ENCODE assay signal across 25 mouse cellular contexts in genomic region chr9:69340421-69340820, GRCm38 (mm10).
"Had no signal": no experiment of that assay in that cellular context is flagged by ENCODE, and none has a peak within 500 bp of the region (broad histone marks: within the 10 kb centered on the region; RNA-seq: fewer than 3 reads in every experiment).

No protein-coding gene starts in this region.

- ATAC-seq: hindbrain, postnatal 0 days; intestine, embryonic 16.5 days; liver, embryonic 12.5 days had no signal

- H3K4me3 ChIP-seq: heart, adult 2 months; heart, embryonic 13.5 days; heart, embryonic 15.5 days; hindbrain, embryonic 13.5 days; hindbrain, embryonic 15.5 days; kidney, embryonic 15.5 days; left cerebral cortex, adult 2 months; limb, embryonic 10.5 days; limb, embryonic 12.5 days; liver, embryonic 12.5 days had no signal

- DNase-seq: gastrocnemius, postnatal 10 days; gastrocnemius, postnatal 25 days; heart, adult 11 months; heart, adult 2 months; heart, postnatal 14 days; heart, postnatal 4 days; kidney, adult 11 months; kidney, adult 2 months; kidney, adult 9 months; kidney, postnatal 14 days; kidney, postnatal 36 days; layer of hippocampus, adult 9-11 months had no signal

- H3K27ac ChIP-seq: heart, adult 2 months; heart, embryonic 13.5 days; heart, embryonic 15.5 days; hindbrain, embryonic 13.5 days; hindbrain, embryonic 15.5 days; hindbrain, postnatal 0 days; kidney, embryonic 15.5 days; kidney, postnatal 0 days; left cerebral cortex, adult 2 months; limb, embryonic 10.5 days; limb, embryonic 12.5 days; liver, embryonic 12.5 days; liver, embryonic 14.5 days had no signal
